1 mouse cellular context compared by ENCODE assay signal in genomic region chr4:138866413-138866812, GRCm38 (mm10).
TF ChIP-seq lines count a peak whose summit lies in the region.

No protein-coding gene starts in this region.

TF ChIP-seq in MEL, 35 proteins besides CTCF, POLR2A, EP300 and RAD21 (continued from another document):
- TF ChIP-seq ZMIZ1 (IDR thresholded peaks at IDR 0.05; ENCODE audit: low read depth, low read length) (no peak), POLR2AphosphoS2 (IDR thresholded peaks at IDR 0.05; ENCODE audit: low read length) (no peak), SMC3 (IDR thresholded peaks at IDR 0.05; ENCODE audit: low read depth, low read length) (peak; percentile 79), MYC (IDR thresholded peaks at IDR 0.05; ENCODE audit: low read depth, low read length) (peak; percentile 53; the same call in 1 of the 2 replicates), UBTF (IDR thresholded peaks at IDR 0.05; ENCODE audit: borderline replicate concordance, insufficient read depth, low read depth, low read length) (no peak)
